Mouse (Mus musculus) right cerebral cortex, postnatal 25 days (tissue): ENCODE measurements around the gene Ndufb10.
A peak's percentile ranks its signal among the peaks of the same experiment; 100 is the strongest.
"Not testable (repeated sequence)": the region's sequence is repeated elsewhere in the genome, so short reads cannot be mapped to it uniquely, and the experiment has no call there.

Experiments
- DNase-seq: peaks from one replicate; pipeline ENCODE4 v3.0.0; 2022

The Ndufb10 gene

GRCm38 (mm10) chr17:24733434-24734050 lies 9.3 kb upstream of the Ndufb10 start:
- no peak for DNase-seq

DNA sequence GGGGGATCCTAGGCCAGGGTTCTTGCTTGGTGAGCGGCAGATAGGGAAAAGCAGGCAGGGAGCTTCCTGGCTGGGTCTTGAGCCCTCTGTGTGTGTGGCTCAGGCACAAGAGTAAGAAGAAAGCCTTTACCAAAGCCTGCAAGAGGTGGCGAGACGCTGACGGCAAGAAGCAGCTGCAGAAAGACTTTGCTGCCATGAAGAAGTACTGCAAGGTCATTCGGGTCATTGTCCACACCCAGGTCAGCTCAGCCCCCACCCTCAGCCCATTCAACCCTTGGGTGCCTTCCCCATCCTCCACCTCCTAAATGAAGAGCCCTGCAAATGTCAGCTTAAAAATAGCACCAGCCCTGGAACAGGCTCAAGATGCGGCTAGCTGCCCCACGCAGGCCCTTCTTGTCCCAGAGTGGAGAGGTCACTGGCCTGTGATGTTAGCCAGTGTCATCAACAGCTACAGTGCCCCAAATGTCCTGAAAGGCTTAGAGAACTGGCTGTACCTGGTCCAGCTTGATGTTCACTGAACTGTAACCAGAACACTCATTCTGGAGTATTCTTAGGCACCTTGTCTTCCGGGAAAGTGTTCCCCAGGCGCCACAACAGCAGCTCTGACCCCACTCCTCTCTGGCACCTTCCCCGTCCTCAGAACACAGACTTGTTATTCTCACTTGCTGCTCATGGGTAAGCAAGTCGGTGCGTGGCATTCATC lies 8.1 kb upstream of the Ndufb10 start:
- DNase-seq, result no peak

- no peak for DNase-seq
Observed at GRCm38 (mm10) chr17:24730787-24731186, 6.5 kb upstream of the Ndufb10 start.

DNA sequence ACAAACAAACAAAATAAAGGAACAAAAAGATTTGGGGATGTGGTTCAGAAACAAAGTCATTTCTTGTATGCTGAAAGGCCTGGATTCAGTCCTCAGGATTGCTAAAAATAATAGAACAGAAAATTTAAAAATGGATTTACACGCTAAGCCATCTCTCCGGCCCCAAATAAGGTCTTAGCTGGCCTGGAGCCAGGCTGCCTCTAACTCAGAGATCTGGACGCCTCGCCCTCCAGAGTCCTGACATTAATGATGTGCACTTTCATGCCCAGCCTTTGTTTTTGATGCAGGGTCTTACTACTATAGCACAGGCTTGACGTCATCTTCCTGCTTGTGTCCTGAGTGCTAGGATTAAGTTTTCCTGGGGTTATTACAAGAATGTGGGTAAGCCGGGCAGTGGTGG lies 4.8 kb upstream of the Ndufb10 start:
- no peak for DNase-seq

- no peak for DNase-seq
Observed at GRCm38 (mm10) chr17:24728184-24728583, 3.9 kb upstream of the Ndufb10 start.

DNA sequence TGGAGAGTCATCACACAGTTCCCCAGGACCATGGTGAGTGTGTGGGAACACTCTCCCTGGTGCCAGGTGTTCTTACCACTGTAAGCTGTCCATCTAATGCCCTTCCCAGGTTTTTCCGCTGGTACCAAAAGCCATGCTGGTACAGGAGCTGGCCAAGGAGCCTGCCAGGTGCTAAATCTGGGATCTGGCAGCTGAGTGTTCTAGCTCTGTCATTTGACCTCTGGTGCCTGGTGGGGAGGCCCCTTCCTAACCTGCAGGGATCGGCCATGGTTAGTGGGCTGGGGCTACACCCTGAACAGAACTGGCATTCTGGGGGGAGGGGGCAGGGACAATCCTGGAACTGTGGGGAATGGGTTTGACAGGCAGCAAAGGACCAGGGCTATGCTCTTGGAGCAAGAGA lies 3.3 kb upstream of the Ndufb10 start, which contains the start of gene Rpl3l:
Gene Rpl3l, plus strand, starts transcription at position 203 of the 400 bp plus-strand sequence.
- DNase-seq, result no peak

DNA sequence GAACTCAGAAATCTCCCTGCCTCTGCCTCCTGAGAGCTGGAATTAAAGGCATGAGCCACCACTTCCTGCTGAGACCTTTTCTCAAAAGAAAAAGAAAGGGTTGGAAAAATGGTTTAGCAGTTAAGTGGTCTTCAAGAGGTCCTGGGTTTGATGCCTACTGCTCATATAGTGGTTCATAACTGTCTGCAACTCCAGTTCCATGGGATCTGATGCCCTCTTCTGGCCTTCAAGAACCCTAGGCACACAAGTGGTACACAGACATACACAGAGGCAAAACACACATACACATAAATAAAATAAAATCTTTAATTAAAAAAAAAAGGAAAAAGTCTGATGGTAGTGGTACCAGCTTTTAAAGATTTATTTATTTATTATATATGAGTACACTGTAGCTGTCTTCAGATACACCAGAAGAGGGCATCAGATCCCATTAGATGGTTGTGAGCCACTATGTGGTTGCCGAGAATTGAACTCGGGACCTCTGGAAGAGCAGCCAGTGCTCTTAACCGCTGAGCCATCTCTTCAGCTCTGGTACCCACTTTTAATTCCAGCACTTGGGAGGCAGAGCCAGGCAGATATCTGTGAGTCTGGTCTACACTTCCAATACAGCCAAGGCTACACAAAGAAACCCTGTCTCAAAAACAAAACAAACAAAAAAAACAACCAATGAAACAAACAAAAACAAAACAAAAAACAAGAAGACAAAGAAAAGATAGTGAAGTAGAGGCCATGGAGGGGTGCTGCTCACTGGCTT lies 1.5 kb upstream of the Ndufb10 start:
- no peak for DNase-seq

DNA sequence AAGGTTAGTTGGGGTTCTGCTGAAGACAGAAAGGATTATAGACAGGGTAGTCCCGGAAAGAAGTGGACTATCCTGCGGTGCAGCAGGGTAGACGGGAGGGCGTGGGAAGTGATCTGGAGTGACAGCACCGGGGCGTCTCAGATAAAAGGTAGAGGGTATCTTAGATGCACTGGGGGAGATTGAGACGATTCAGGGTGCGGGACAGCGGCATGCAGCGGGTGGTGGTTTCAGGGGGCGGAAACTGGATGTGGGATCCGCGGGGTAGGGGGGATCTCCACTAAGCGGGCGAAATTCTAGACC lies 447 bp downstream of the Ndufb10 start:
- DNase-seq, result no peak

GRCm38 (mm10) chr17:24723122-24723880 lies 977 bp downstream of the Ndufb10 start:
- no peak for DNase-seq

DNA sequence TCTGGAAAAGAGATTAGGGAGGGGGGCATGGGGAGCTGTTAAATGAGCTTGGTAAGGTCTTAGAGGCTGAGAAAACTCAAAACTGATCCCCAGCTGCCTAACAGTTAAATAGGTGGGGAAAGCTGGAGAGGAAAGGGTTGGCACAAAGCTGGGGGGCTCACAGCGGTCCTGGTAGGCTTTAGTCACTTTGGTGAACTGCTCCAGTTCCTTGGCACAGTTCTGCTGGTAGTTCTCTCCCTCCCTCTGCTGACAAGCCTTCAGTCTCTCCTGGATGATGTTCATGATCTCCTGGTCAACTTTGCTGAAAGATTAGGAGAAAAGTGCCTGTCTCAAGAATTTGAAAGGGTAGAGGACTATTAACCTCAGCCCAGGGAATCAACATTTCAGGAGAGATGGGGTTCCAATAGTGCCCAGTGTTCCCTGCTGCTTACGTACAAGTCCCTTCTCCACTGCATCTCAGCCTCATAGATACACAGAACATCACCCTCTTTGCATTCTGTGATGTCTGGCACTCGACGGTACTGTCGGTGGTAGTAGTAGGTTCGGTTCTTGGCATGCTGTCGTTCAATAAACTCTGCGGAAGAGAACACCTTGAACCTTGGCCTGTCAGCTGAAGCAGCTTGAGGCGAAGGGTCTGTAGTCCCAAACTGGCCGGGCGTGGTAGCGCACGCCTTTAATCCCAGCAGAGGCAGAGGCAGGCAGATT lies 1.9 kb downstream of the Ndufb10 start:
- DNase-seq, result no peak

GRCm38 (mm10) chr17:24721383-24721955 lies 2.8 kb downstream of the Ndufb10 start:
- DNase-seq, result not testable (repeated sequence)

GRCm38 (mm10) chr17:24720616-24721015 lies 3.7 kb downstream of the Ndufb10 start:
- not testable (repeated sequence) for DNase-seq

DNA sequence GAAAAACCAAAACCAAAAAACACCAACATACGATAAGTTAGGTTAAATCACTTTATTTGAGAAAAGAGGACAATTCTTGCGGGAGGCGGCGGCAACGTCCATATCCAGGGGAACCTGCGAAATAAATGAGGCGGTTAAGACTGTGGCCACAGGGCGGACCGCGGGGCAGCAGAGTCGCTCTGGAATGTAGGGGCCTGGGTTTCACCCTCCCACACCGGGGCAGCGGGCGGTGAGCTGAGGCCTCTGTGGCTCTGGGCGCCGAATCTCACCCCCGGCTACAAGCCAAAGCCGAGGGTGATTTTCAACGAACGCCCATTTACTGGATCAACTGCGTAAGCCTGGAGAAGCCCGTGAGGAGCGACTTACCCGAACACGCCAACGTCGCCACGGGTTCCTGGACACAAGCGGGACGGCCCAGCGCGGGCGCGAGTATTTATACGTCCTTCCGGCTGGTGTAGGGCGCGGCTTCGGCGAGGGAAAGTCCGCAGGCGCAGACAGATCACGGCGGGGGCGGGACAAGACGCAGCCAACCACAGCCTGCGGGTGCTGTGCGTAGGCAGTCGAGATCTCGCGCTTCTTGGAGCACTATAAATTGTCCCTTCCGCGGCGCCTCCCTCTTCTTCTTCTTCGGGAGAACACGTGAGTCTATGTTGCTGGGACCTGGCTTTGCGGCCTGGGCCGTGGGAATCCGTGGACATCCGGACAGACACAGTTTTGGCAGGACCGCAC lies 4.6 kb downstream of the Ndufb10 start:
- DNase-seq, result peak; percentile 98

- DNase-seq, result not testable (repeated sequence)
Observed at GRCm38 (mm10) chr17:24718938-24719337, 5.3 kb downstream of the Ndufb10 start.

- DNase-seq, result no peak
Observed at GRCm38 (mm10) chr17:24717943-24718342, 6.3 kb downstream of the Ndufb10 start, which contains the start of the genes Rnf151 and Rps2. TSS of gene Rnf151 (minus strand) at chr17:24718063. TSS of gene Rps2 (plus strand) at chr17:24718116.

- DNase-seq, result no peak
Observed at GRCm38 (mm10) chr17:24716166-24716682, 8.1 kb downstream of the Ndufb10 start.

- no peak for DNase-seq
Observed at GRCm38 (mm10) chr17:24715556-24715955, 8.7 kb downstream of the Ndufb10 start.

GRCm38 (mm10) chr17:24708646-24709045 lies 15.6 kb downstream of the Ndufb10 start:
- DNase-seq, result no peak

GRCm38 (mm10) chr17:24707801-24708425 lies 16.4 kb downstream of the Ndufb10 start:
- DNase-seq, result no peak

GRCm38 (mm10) chr17:24706982-24707800 lies 17.1 kb downstream of the Ndufb10 start, which contains the start of gene Tbl3:
TSS of gene Tbl3 (minus strand) at chr17:24707660.
- peak; percentile 96 for DNase-seq
